Mouse (Mus musculus) testis, postnatal 10 days (tissue): ENCODE results near the gene Chrna9.

Source experiments
- DNase-seq: peaks from one replicate; pipeline ENCODE4 v3.0.0; 2021; ENCODE audit warnings: low spot score

Chrna9 gene

DNA sequence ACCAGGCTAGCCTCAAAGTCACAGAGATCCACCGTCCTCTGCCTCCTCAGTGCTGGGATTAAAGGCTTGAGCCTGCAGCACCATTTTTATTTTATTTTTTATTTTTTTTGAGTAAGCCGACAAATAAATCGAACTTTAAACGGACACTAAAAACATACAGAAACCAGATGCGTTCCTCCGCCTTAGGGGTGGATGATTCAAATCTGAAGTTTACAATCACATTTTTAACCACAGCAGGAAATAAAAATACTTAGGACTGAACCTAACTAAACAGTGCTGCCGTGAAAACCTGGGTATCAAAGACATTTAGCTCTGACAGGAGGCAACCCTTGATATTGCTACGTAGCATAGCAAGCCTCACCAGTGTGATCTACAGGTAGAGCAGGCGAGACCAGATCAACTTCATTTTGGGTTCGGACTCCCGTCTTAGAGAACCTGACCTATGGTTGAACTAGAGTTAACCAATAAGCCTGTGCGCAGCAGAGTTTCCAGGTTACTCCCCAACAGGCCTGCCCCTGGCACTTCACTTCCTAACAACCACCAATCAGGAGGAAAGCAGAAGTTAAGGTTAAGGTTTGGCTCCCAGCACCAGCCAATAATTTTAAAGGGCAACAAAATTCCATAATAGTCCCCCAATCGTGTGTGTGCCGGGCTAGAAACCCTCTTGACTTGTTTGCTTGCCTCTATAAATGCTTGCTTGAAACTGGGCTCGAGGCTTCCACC lies 73.7 kb downstream of the Chrna9 start:
- DNase-seq: no peak

DNA sequence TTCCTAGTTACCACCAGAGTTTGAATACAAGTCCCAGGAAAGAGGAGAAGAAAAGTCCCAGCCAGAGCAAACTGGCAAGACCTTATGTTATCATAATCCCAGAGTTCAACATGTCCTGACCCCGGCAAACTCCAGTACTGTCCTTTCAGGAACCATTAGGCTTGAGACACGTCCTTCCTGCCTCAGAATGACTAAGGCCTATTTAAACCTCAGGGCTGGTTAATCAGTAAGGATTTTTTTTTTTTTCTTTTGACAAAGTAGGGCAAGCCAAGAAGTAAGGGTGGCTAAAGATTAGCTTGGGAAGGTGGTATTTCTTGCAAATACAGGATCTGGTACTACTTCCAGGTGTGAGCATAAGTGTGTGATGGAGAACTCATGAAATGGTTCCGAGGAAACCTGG lies 79.3 kb downstream of the Chrna9 start:
- DNase-seq: no peak

DNA sequence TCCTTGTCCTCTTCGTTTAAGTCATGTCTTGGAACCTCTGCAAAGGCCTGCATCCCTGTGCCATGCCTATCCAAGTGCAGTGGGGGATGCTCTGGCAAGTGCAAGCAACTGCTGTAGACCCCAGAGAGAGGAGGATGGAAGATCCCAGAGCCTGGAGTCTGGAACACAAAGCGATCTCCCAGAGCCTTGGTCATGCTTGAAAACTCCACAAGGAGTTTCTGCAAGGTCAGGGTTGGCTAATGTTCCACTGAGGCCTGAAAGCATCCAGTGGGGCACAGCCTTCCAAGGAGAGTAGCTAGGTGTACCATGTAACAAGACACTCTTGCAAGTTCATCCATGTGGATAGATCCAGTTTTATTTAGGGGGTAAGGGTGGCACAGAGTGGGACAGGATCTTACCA lies 79.7 kb downstream of the Chrna9 start:
- no peak for DNase-seq

DNA sequence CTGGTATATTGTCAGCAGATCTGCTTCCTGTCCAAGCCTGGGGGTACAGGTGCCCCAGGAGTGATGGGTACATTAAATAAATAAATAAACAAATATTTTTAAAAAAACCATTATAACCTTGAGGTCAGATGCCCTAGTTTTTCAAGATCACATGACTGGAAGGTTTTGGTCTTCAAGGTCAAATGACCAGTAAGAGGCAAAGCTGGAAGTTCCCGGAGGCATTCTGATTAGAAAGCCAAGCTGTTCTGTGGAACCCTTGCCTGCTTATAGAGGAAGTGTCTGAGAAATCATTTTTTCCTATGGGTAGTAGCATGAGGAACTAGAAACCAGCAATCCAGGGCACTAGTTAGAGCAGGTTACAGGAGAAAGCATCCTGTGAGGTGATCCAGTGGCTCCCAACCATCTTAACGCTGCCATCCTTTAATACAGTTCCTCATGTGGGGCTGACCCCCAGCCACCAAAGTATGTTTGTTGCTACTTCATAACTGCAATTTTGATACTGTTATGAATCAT lies 80.8 kb downstream of the Chrna9 start:
- DNase-seq: no peak

DNA sequence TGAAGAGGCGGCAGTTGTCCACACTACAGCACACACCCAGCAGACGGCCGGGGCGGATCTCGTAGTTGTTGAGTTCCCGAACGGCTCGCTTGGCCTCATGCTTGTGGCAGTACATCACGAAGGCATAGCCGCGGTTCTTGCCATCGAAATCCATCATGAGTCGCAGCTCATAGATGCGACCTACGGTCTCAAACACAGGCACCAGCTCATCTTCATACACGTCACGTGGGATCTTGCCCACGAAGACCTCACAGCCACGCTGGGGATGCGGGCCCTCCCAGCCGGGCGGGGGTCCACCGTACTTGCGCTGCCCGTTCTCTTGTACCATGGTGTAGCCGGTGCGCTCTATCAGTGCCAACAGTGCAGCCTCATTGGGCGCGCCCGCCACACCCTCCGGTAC lies 92.1 kb downstream of the Chrna9 start:
- DNase-seq: no peak
